8 mouse cellular contexts compared by ENCODE assay signal in the genomic region with DNA sequence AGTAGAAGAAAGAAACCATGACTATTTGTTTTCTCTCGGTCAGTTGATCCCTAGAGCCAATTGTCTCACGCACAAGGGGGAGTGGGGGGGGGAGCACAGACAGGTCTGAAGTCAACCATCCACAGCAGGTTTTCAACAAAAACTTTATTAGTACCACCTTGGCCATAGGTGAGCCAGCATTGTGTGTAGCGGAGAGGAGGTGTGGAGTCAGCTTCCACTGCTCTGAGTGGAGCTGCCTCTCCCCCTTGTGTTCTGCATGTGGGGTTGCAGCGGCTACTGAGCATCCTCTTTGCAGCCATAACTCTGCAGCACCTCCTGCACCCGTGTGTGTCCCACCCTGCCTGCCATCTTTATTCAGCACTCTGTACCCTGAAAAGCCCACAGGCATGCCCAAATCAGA. TPM values are rescaled to one million over a fixed set of nuclear protein-coding genes. Genes with fewer than 3 reads are reported as not detected.
DNase-seq lines count a peak whose midpoint lies in the region; ATAC-seq and TF ChIP-seq lines count a peak whose summit lies in the region.

No protein-coding gene starts in this region.

- peak; percentile 63 for TF ChIP-seq CTCF in intestine, postnatal 0 days (IDR thresholded peaks at IDR 0.05; ENCODE audit: low read depth)
- peak; percentile 34 for TF ChIP-seq CTCF in ES-Bruce4 (IDR thresholded peaks at IDR 0.05; ENCODE audit: low read depth, low read length)
- TF ChIP-seq CTCF in cortical plate, adult 2 months (IDR thresholded peaks at IDR 0.05; ENCODE audit: extremely low read depth, insufficient read depth, low read length), result peak; percentile 75

- H3K36me3 ChIP-seq in intestine, postnatal 0 days (ENCODE audit: control insufficient read depth, insufficient read depth), result no peaks in the 10 kb centered on the region
- H3K36me3 ChIP-seq in intestine, embryonic 15.5 days, result no peaks in the 10 kb centered on the region
- no peaks in the 10 kb centered on the region for H3K36me3 ChIP-seq in ES-Bruce4 (ENCODE audit: control insufficient read depth, insufficient read depth, low read length, poor library complexity, severe bottlenecking)
- H3K36me3 ChIP-seq in midbrain, embryonic 13.5 days, result no peaks in the 10 kb centered on the region

- no peak overlapping the region for H3K4me2 ChIP-seq in intestine, postnatal 0 days (replicated peaks; ENCODE audit: low read depth)
- no peak overlapping the region for H3K4me2 ChIP-seq in intestine, embryonic 15.5 days (replicated peaks)
- H3K4me2 ChIP-seq in midbrain, embryonic 13.5 days (replicated peaks), result no peak overlapping the region

- DNase-seq in gastrocnemius, postnatal 4 days (ENCODE audit: low spot score in 2 of 2), result no peak
- DNase-seq in ovary, postnatal 36 days (ENCODE audit: low spot score), result no peak
- no peak for DNase-seq in heart, adult 18-20 months

- ATAC-seq in intestine, postnatal 0 days, result no peak
- ATAC-seq in intestine, embryonic 15.5 days, result no peak
- peak; percentile 80 for ATAC-seq in midbrain, embryonic 13.5 days

- H3K9ac ChIP-seq in intestine, postnatal 0 days (ENCODE audit: low read depth, low read length), result no peak overlapping the region
- H3K9ac ChIP-seq in intestine, embryonic 15.5 days, result no peak overlapping the region
- no peak overlapping the region for H3K9ac ChIP-seq in ES-Bruce4 (ENCODE audit: low read depth, poor library complexity, severe bottlenecking)
- no peak overlapping the region for H3K9ac ChIP-seq in midbrain, embryonic 13.5 days (replicated peaks)

- 32% methylated on average over 5 of the region's 5 CpGs for WGBS in intestine, postnatal 0 days
- WGBS in intestine, embryonic 15.5 days, result 31% methylated on average over 5 of the region's 5 CpGs
- WGBS in midbrain, embryonic 13.5 days, result 18% methylated on average over 5 of the region's 5 CpGs

- no peaks in the 10 kb centered on the region for H3K27me3 ChIP-seq in intestine, postnatal 0 days (replicated peaks; ENCODE audit: control insufficient read depth, insufficient read depth, low read length)
- H3K27me3 ChIP-seq in intestine, embryonic 15.5 days (replicated peaks), result peaks cover 3% of the 10 kb centered on the region
- H3K27me3 ChIP-seq in ES-Bruce4 (ENCODE audit: control insufficient read depth, insufficient read depth, low read length, poor library complexity, severe bottlenecking), result no peaks in the 10 kb centered on the region
- peaks cover 10% of the 10 kb centered on the region; the same call in 1 of the 2 replicates for H3K27me3 ChIP-seq in midbrain, embryonic 13.5 days

- H3K9me3 ChIP-seq in intestine, postnatal 0 days (ENCODE audit: control insufficient read depth), result no peaks in the 10 kb centered on the region
- no peaks in the 10 kb centered on the region for H3K9me3 ChIP-seq in intestine, embryonic 15.5 days
- H3K9me3 ChIP-seq in ES-Bruce4 (replicated peaks; ENCODE audit: control insufficient read depth, insufficient read depth, low read length, poor library complexity, severe bottlenecking), result no peaks in the 10 kb centered on the region
- H3K9me3 ChIP-seq in midbrain, embryonic 13.5 days, result no peaks in the 10 kb centered on the region

- H3K4me1 ChIP-seq in intestine, postnatal 0 days (replicated peaks; ENCODE audit: control insufficient read depth, insufficient read depth, low read length), result no peaks in the 10 kb centered on the region
- H3K4me1 ChIP-seq in intestine, embryonic 15.5 days (replicated peaks), result no peaks in the 10 kb centered on the region
- H3K4me1 ChIP-seq in ES-Bruce4 (ENCODE audit: control insufficient read depth, insufficient read depth, low read length), result no peaks in the 10 kb centered on the region
- H3K4me1 ChIP-seq in cortical plate, adult 2 months (ENCODE audit: control insufficient read depth, insufficient read depth, low read length), result no peaks in the 10 kb centered on the region; the same call in 1 of the 2 replicates
- peaks cover 7% of the 10 kb centered on the region for H3K4me1 ChIP-seq in midbrain, embryonic 13.5 days (replicated peaks)

- no peak overlapping the region for H3K27ac ChIP-seq in intestine, postnatal 0 days (ENCODE audit: low read depth, low read length)
- H3K27ac ChIP-seq in intestine, embryonic 15.5 days, result no peak overlapping the region
- H3K27ac ChIP-seq in ES-Bruce4 (ENCODE audit: insufficient read depth, low read length), result no peak overlapping the region
- no peak overlapping the region for H3K27ac ChIP-seq in cortical plate, adult 2 months (ENCODE audit: insufficient read depth, low read length)
- H3K27ac ChIP-seq in midbrain, embryonic 13.5 days, result no peak overlapping the region

- TF ChIP-seq POLR2A in ES-Bruce4 (IDR thresholded peaks at IDR 0.05; ENCODE audit: insufficient read depth, low read length), result no peak
- TF ChIP-seq POLR2A in cortical plate, adult 2 months (IDR thresholded peaks at IDR 0.05; ENCODE audit: extremely low read depth, insufficient read depth, low read length), result no peak

- H3K4me3 ChIP-seq in intestine, postnatal 0 days (ENCODE audit: low read depth, low read length), result no peak overlapping the region
- no peak overlapping the region for H3K4me3 ChIP-seq in intestine, embryonic 15.5 days (replicated peaks)
- H3K4me3 ChIP-seq in ES-Bruce4 (ENCODE audit: low read depth, low read length), result no peak overlapping the region
- no peak overlapping the region for H3K4me3 ChIP-seq in cortical plate, adult 2 months (ENCODE audit: insufficient read depth, low read length)
- H3K4me3 ChIP-seq in midbrain, embryonic 13.5 days (replicated peaks), result no peak overlapping the region

- TF ChIP-seq EP300 in ES-Bruce4 (IDR thresholded peaks at IDR 0.05; ENCODE audit: insufficient read depth, low read depth, low read length), result no peak

RNA-seq across cellular contexts. Expression of a gene that starts 6.3 kb away (rescaled TPM):
- polyA plus RNA-seq in intestine, postnatal 0 days (2015; fragmentation: Nextera tagmentation; extraction: Ambion mirVana), result 0.44 and 0.55 TPM in 2 replicates
- polyA plus RNA-seq in intestine, embryonic 15.5 days (2015; fragmentation: Nextera tagmentation; extraction: Ambion mirVana), result 0.19 and 0.32 TPM in 2 replicates
- polyA plus RNA-seq in ES-Bruce4 (2011; ENCODE audit: insufficient read depth, insufficient read length, low read depth, missing spikeins), result not detected in 2 replicates
- 51.8 and 53.6 TPM in 2 replicates for polyA plus RNA-seq in cortical plate, adult 2 months (2012; rRNA removed)
- 5.0 and 5.2 TPM in 2 replicates for polyA plus RNA-seq in midbrain, embryonic 13.5 days (2015; fragmentation: Nextera tagmentation; extraction: Ambion mirVana)
- under 1 TPM in 1 of 2 experiments, not detected in 1; 0.10 TPM for total RNA-seq in gastrocnemius, postnatal 4 days (2021)
- not detected for total RNA-seq in heart, adult 18-20 months (2021)
